Mouse (Mus musculus) MEL (cell line): ENCODE data around the gene Espnl.

Experiments
- CHD2 ChIP-seq: IDR thresholded peaks from 2 replicates; pipeline ENCODE4 v1.6.1; 2011; ENCODE audit warnings: low read length, improper control_type of control experiment
- CTCF ChIP-seq, 3 experiments: IDR thresholded peaks in 2 of 3; conservative IDR thresholded peaks in 1 of 3; 2 replicates each; pipeline ENCODE4 v1.5.1; 2011 to 2012; ENCODE audit warnings: low read length in 3 of 3, low read depth in 2 of 3, mild to moderate bottlenecking in 2 of 3, improper control_type of control experiment in 1 of 3, inconsistent platforms in 1 of 3, mixed read lengths in 1 of 3, moderate library complexity in 1 of 3; ENCODE audit not compliant: control insufficient read depth in 1 of 3, insufficient read depth in 1 of 3, poor library complexity in 1 of 3, severe bottlenecking in 1 of 3
- ETS1 ChIP-seq: IDR thresholded peaks from 2 replicates; pipeline ENCODE4 v1.6.1; 2012; ENCODE audit warnings: low read depth, mild to moderate bottlenecking, inconsistent platforms, low read length, improper control_type of control experiment, moderate library complexity
- MAX ChIP-seq: IDR thresholded peaks from 2 replicates; pipeline ENCODE4 v1.6.1; 2011; ENCODE audit warnings: low read length, improper control_type of control experiment
- NRF1 ChIP-seq: IDR thresholded peaks from 2 replicates; pipeline ENCODE4 v1.6.1; 2014; ENCODE audit warnings: low read depth, mild to moderate bottlenecking, inconsistent platforms, low read length, improper control_type of control experiment, moderate library complexity; ENCODE audit not compliant: poor library complexity, insufficient read depth, severe bottlenecking
- POLR2A ChIP-seq, 2 experiments: IDR thresholded peaks; 2 replicates each; pipeline ENCODE4 v1.6.1; 2011 to 2012; ENCODE audit warnings: low read length in 2 of 2, mild to moderate bottlenecking in 2 of 2, control low read depth in 1 of 2, improper control_type of control experiment in 1 of 2, low read depth in 1 of 2, moderate library complexity in 1 of 2; ENCODE audit not compliant: control insufficient read depth in 1 of 2, insufficient read depth in 1 of 2, poor library complexity in 1 of 2
- RAD21 ChIP-seq: IDR thresholded peaks from 2 replicates; pipeline ENCODE4 v1.6.1; 2011; ENCODE audit warnings: mild to moderate bottlenecking, low read depth, low read length, improper control_type of control experiment
- SIN3A ChIP-seq: IDR thresholded peaks from 2 replicates; pipeline ENCODE4 v1.6.1; 2012; ENCODE audit warnings: low read length, improper control_type of control experiment, inconsistent platforms
- UBTF ChIP-seq: IDR thresholded peaks from 2 replicates; pipeline ENCODE4 v1.6.1; 2012; ENCODE audit warnings: low read depth, mild to moderate bottlenecking, inconsistent platforms, low read length, improper control_type of control experiment, moderate library complexity, borderline replicate concordance; ENCODE audit not compliant: insufficient read depth
- ZKSCAN1 ChIP-seq: IDR thresholded peaks from 2 replicates; pipeline ENCODE4 v1.6.1; 2012; ENCODE audit warnings: low read depth, mild to moderate bottlenecking, inconsistent platforms, low read length, improper control_type of control experiment, moderate library complexity

GRCm38 (mm10) chr1:91278410-91279119 lies 43.3 kb upstream of the Espnl start:
- TF ChIP-seq POLR2A (IDR thresholded peaks at IDR 0.05; ENCODE audit: control insufficient read depth in 1 of 2, insufficient read depth in 1 of 2, low read depth in 1 of 2, low read length in 2 of 2, poor library complexity in 1 of 2) = no peak
- TF ChIP-seq MAX = no peak
- no peak for TF ChIP-seq NRF1
- no peak for TF ChIP-seq CTCF (IDR thresholded peaks at IDR 0.05 in 2 of 3, conservative IDR thresholded peaks at IDR 0.05 in 1 of 3; ENCODE audit: control insufficient read depth in 1 of 3, insufficient read depth in 1 of 3, low read depth in 2 of 3, low read length in 3 of 3, poor library complexity in 1 of 3, severe bottlenecking in 1 of 3)
- no peak for TF ChIP-seq CHD2
- TF ChIP-seq UBTF = no peak
- no peak for TF ChIP-seq RAD21
- TF ChIP-seq ZKSCAN1 = no peak
- no peak for TF ChIP-seq ETS1
- no peak for TF ChIP-seq SIN3A
